Mouse (Mus musculus) heart, postnatal 0 days (tissue): ENCODE measurements around the gene Agap1.

Experiments
- CTCF ChIP-seq: IDR thresholded peaks from 2 replicates; pipeline ENCODE4 v1.5.1; 2016; ENCODE audit warnings: antibody characterized with exemption, control low read depth, low read depth
- EP300 ChIP-seq: IDR thresholded peaks from 2 replicates; pipeline ENCODE4 v1.6.1; 2016; ENCODE audit warnings: antibody characterized with exemption, low read depth

DNA sequence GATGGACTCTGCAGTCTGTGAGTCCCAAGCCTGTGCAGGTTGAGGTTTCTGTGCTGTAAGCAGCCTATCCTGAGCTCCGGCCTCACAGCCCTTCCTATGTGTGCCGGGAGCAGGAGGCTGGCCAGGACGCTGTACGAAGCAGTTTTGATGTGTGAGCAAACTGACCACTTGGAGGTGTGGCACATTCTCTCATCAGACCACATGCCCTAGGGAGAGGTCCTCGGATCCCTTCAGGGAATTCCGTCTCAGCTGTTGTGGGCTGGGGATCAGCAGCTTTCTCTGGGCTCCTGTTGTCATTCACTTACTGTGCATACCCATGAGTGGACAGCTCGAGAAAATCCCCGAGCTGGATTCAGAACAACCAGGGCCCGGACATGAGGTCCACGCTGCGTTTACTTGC is 66.8 kb downstream of the Agap1 start:
- TF ChIP-seq CTCF (no peak), EP300 (no peak)
